Mouse (Mus musculus) hindbrain, embryonic 15.5 days (tissue): Measurements from ENCODE around the gene 4921530L21Rik. TPM values are rescaled to one million over a fixed set of nuclear protein-coding genes. Genes with fewer than 3 reads are reported as not detected.

Experiments used
- ATAC-seq: fragments of 200-750 bp; cut with Nextera tagmentation; 2 replicates; pipeline ENCODE4 v1.8.0; 2017; ENCODE audit warnings: low read depth, moderate number of reproducible peaks, moderate TSS enrichment; ENCODE audit not compliant: low FRiP score
- H3K27ac ChIP-seq: fragments of 300-500 bp; sonication (generic); replicated peaks from 2 replicates; pipeline ENCODE4 v1.5.1; 2015; ENCODE audit warnings: mild to moderate bottlenecking, inconsistent platforms
- H3K27me3 ChIP-seq: fragments of 300-500 bp; sonication (generic); 2 replicates; pipeline ENCODE4 v1.6.1; 2015; ENCODE audit warnings: control low read depth, inconsistent platforms
- H3K36me3 ChIP-seq: fragments of 300-500 bp; sonication (generic); 2 replicates; pipeline ENCODE4 v1.6.1; 2015; ENCODE audit warnings: control low read depth, inconsistent platforms
- H3K4me1 ChIP-seq: fragments of 300-500 bp; sonication (generic); replicated peaks from 2 replicates; pipeline ENCODE4 v1.6.1; 2015; ENCODE audit warnings: control low read depth, inconsistent platforms
- H3K4me2 ChIP-seq: fragments of 300-500 bp; sonication (generic); 2 replicates; pipeline ENCODE4 v1.6.1; 2015; ENCODE audit warnings: moderate library complexity, mild to moderate bottlenecking, inconsistent platforms
- H3K4me3 ChIP-seq: fragments of 300-500 bp; sonication (generic); 2 replicates; pipeline ENCODE4 v1.5.1; 2015; ENCODE audit warnings: mild to moderate bottlenecking, inconsistent platforms
- H3K9ac ChIP-seq: fragments of 300-500 bp; sonication (generic); 2 replicates; pipeline ENCODE4 v1.6.1; 2015; ENCODE audit warnings: inconsistent platforms
- H3K9me3 ChIP-seq: fragments of 300-500 bp; sonication (generic); 2 replicates; pipeline ENCODE4 v1.6.1; 2016; ENCODE audit warnings: control low read depth, inconsistent platforms
- WGBS: fragments of 180-500 bp; shearing (Covaris S2); methylation state at CpG from one replicate; pipeline ENCODE4 v1.1.7; 2015; 5-methylcytosine and 5-hydroxymethylcytosine counted together
- polyA plus RNA-seq: library from polyadenylated mRNA; unstranded; fragments of >200 nt; fragmentation: Nextera tagmentation; extraction: Ambion mirVana; gene quantifications from 2 replicates; pipeline ENCODE4 v1.2.1, GENCODE M21; 2015

The 4921530L21Rik gene
- polyA plus RNA-seq, 1 experiment from 2014 or later: not detected

DNA sequence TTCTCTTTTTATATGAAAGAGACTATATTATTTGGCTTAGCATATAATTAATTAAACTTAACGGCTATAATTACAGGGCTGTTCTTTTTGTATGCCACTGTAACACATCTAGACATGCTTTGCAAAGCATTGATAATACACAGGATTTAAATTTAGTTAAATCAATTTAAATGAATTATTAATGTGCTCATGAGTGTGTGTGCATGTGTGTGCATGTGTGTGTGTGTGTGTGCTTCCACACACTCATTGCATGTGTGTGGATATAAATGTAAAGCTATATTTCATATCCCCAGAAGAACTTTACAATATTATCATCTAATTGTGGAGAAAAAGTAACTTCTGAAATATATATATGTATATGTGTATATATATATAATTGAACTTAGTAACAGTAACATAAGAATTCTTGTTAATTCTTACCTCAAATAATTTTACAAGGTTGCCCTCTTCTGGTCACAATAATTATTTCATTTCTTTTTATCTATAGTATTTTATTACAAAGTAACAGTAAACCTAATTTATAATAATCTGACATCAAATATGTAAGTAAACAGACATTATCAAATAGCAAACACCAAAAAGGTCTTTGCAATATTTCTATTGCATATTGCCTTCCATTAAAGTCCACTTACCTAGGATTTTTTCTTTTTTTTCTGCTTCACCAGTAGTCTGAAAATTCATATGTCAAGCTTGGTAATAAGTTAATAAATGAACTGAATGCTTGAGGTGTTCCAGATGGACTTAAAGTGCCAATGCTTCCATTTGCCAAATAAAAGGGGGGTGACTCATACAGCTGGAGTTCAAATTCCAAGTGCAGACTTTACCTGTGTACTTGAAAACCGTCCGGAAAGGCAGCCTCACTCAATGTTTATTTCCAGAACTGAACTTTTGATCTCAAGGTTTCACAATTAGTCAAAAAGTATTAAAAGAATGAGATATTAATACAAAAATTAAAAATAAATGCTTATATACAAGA, 47.0 kb downstream of the 4921530L21Rik start:
- Histone ChIP-seq H3K27ac (no peak overlapping the region), H3K36me3 (no peaks in the 10 kb centered on the region), H3K9ac (no peak overlapping the region), H3K4me3 (no peak overlapping the region), H3K9me3 (no peaks in the 10 kb centered on the region), H3K4me2 (no peak overlapping the region), H3K27me3 (no peaks in the 10 kb centered on the region), H3K4me1 (no peaks in the 10 kb centered on the region)
- 82% methylated on average over 3 of the region's 3 CpGs for WGBS
- ATAC-seq: no peak
